Mouse (Mus musculus): ENCODE measurements at regions not wholly inside any gene's neighbourhood (a gene's known extent, or its start where the extent isn't known, plus 50 kb on each side); places are given as distances from the start of the nearest gene placed in this dataset.

GRCm38 (mm10) chr1:76911472-76911871 is 603.4 kb downstream of the Epha4 start:
- TF ChIP-seq CTCF (IDR thresholded peaks at IDR 0.05; ENCODE audit: low read depth) (no peak), EP300 (IDR thresholded peaks at IDR 0.05; ENCODE audit: low read depth) (no peak)

Measured in heart, postnatal 0 days (tissue).